Mouse (Mus musculus) left cerebral cortex, adult 11 months (tissue): ENCODE measurements around the gene Hspb2.

ENCODE experiments used
- DNase-seq: peaks from one replicate; pipeline ENCODE4 v3.0.0; 2022; ENCODE audit warnings: low spot score

The Hspb2 gene

DNA sequence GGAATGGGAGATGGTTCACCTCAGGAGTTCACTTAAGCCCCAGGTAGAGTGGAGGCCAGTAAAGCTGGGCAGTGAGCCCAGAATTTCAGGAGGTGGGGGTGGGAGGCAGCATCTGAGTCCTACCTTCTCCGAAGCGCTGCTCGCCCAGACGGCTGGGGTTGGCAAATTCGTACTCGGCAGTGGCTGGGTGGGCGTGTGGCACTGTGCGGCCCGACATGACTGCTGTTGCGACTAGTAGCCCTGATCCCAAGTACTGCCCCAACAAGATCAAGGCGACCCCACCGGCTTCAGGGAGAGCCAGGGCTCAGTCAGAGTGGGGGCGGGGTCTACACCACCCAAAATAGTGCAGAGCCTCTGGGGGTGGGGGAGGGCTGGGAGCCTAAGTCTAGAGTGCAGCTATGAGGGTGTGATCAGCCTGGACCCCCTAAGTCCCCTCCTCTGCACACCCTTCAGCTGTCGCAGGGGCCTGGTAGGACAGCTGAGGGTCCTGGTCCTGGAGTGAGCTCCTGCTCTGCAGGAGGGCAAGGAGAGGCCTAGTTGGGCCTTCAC, at the start of gene Hspb2:
Gene Hspb2 (minus strand): TSS at position 301 of the 549 bp plus-strand sequence.
- DNase-seq, result no peak

DNA sequence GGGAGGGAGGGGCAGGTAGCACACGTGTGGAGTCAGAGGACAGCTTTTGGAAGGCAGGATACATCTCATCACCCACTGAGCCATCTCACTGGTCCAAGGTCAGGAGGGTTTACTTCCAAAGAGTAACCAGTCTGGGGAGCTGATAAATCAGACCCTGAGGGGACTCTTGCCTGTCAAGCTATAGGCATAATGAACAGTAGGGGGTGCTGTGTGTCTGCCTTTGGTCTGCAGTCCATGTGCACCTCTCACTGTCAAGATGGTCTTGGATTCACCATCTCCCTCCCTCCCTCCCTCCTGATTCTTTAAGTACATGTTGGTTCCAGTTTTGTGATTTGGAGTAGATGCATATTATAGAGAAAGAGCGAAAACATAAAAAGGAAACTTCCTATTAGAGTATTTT, 48.8 kb upstream of the Hspb2 start:
- DNase-seq, result no peak

DNA sequence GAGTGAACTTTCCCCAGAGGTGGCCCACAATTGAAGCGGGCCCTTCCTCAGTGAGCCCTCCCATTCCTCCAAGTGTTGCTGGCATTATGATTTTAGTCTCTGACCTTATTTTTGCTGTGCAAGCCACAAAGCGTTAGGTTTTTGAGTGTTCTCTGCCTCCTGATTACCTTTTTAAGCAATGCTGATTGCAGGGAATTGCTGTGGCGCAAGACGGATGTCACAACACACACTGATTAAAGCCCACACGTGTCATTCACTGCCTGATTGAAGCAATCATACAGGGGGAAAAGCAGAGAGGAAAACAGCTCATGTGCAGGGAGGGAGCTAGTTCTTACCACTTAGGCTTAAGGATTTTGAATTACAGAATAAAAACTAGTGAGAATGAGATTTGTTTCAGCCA, 46.2 kb upstream of the Hspb2 start:
- no peak for DNase-seq

DNA sequence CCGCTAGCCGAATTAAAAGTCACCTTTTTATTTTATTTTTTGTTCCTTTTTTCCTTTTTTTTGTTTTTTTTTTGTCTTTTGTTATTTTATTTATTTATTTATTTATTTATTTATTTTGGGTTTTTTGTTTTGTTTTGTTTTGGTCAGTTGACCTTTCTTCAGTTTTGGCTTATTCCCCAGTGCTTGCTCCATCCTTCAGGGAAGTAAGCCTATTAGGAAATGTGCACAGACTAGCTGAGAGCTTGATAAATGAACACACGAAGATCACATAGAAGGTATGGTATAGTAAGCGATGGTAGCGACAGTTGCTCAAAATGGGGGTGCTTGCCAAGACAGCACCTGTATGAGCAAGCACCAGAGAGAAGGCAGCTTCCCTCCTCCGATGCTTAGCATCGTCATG, 45.5 kb upstream of the Hspb2 start:
- DNase-seq, result no peak

DNA sequence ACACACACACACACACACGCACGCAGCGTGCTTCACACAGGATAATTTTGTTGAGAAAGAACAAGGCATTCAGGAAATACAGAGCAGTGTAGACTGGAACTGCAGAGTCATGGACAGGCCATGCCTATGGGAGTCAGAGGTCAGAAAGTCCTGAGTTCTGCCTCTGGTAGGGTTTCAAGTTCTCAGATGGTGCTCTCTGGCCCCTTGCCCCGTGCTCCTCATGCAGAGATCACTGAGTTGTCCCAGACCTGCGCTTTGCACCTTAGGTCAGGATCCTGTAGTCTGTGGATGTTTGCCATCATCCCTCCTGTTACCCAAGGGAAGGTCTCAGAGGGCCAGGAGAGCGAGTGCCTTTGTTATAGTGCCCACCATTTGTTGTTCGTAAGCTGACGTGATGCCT, 44.6 kb upstream of the Hspb2 start:
- no peak for DNase-seq

DNA sequence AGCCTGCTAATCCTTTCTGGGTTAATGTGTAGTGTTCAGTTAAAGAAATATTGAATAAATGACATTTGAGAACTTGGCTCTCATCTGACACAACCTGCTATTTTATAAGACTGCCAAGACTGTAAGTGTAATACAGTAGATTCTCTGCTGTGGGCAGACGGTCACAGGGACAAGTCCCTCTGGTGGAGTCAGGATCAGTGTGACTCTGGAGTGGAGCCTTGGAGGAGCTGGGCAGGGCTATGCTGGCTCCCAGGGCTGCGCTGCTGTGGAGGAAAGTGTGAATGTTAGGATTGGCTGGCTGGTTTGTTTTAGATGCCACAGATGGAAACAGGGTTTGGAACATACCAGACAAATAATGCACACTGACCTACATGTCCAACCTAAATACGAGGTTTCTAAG, 43.1 kb upstream of the Hspb2 start:
- no peak for DNase-seq

DNA sequence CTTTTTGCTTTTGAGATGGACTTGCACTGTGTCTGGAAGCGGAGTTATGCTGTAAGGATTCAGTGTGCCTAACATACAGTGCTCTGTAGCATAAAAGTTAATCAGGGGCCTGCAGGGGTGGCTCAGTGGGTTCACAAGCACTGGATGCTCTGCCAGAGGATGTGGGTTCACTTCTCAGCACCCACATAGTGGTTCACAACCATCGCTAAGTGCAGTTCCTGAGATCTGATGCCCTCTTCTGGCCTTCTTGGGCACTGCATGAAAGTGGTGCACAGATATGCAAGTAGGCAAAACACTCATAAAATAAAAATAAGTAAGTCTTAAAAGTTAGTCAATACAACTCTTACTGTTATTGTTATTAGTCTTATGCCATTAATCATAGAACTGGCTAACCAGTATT, 30.0 kb upstream of the Hspb2 start:
- DNase-seq, result no peak

DNA sequence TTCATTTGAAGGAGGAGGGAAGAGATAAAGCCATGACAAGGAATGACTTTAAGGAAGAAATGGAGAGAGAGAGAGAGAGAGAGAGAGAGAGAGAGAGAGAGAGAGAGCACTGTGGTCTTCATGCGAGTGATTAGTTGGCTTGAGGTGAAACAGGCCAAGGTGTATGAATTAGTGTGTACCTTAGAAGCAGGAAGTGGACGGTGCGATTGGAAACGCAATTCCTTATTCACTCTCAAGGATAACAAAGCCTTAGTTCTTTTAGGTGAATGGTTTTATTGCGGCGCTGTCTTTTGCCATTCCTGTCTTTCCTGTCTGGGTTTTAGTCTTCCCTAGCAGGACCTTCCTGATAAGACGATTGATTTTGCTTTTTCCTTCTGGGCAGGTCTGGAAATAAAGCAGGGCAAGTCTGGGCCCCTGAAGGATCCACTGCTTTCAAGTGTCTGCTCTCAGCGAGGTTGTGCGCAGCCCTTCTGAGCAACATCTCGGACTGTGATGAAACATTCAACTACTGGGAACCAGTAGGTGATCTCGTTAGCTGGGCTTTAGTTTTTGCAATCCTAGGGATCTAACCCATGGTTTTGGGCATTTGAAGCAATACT, 24.1 kb upstream of the Hspb2 start:
- no peak for DNase-seq

DNA sequence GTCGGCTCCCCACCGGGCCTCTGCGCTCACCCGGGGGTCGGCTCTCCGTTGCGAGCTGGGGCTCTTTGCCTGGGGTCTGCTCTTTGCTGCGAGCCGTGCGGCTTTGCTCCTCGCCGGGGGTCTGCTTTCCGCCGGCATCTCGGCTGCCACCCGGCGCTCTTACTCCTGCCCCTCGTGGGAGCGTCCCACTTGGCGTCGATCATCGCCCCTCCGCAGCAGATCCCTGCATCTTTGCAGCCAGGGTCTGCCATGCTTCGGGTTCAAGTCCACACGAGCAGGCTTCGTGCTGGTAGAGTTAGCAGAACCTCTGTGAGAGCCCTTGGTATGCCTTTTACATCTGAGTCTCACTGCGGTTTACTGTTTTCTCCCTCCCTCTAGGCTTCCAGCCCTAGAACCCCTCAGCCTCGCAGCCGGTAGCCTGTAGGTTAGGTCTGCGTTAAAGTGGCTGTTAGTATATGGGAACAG, 23.5 kb upstream of the Hspb2 start:
- DNase-seq, result no peak

DNA sequence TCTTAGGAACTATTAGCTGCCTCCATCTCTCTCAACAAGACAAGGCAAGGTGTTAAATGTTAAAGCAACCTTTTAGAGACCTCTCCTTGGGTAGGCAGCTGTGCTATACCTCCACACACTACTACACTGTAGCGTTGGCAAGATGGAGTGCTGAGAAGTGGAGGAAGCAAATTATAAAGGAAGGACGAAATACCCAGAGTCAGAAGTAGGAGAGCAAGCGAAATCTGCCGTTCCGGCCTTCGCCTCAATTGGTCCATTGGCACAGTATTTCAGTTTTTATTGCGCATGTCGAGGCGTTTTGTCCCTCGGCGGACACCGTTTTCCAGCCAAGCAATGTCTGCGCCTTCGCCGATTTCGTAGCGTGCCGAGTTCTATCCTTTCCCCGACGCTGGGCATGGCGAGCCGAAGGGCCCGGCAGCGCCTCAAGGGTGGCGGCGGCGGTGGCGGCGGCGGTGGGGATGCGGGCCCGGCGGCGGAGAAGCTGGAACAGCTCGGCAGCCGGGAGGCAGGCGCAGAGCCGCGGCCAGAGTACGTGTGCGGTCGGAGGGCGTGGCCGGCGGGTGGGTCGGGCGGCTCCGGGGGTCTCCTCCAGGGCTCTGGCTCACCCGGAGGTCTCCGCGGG, 22.9 kb upstream of the Hspb2 start, which contains the start of the genes Alg9 and 1110032A03Rik:
Gene Alg9 (plus strand): TSS at position 29 of the 622 bp plus-strand sequence.
Gene 1110032A03Rik (minus strand): TSS at position 530 of the 622 bp plus-strand sequence.
- DNase-seq, result peak; percentile 72

DNA sequence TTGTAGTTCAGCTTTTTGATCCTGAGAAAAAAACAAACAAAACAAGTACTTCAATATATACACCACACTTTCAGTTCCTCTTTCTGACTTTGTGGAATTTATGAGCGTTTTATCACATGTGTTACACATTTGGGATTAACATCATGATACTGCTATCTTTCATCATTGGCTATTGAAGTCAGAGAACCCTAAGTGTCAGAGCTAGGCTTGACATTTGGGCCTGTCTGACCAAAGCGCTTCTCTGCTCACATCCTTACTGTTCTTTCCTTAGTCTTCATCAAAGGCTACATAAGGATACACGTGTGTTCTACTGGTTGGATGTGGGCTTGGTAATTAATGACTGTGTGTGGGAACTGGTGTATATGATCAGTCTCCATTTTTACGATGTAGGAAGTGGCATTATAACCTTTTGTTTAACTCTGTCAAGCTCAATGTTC, 21.9 kb upstream of the Hspb2 start:
- no peak for DNase-seq

DNA sequence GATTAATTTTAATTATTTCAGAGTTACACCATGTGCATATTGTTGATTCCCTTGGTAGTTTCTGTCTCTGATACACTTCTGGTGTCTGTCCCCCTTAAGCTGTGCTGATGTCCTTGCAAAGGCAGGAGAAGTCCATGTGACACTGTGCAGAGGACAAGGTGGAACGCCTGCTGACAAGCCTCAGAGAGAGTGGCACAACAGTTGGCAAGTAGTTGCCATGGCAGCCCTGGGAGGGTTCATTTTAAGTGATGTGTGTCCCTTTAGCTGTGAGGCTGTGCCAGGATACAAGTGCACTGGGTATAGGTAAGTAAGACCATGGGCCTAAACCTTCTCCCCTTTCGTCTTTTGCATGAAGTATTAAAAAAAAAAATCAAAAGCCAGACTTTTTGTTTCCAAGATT, 17.9 kb upstream of the Hspb2 start:
- DNase-seq, result no peak

DNA sequence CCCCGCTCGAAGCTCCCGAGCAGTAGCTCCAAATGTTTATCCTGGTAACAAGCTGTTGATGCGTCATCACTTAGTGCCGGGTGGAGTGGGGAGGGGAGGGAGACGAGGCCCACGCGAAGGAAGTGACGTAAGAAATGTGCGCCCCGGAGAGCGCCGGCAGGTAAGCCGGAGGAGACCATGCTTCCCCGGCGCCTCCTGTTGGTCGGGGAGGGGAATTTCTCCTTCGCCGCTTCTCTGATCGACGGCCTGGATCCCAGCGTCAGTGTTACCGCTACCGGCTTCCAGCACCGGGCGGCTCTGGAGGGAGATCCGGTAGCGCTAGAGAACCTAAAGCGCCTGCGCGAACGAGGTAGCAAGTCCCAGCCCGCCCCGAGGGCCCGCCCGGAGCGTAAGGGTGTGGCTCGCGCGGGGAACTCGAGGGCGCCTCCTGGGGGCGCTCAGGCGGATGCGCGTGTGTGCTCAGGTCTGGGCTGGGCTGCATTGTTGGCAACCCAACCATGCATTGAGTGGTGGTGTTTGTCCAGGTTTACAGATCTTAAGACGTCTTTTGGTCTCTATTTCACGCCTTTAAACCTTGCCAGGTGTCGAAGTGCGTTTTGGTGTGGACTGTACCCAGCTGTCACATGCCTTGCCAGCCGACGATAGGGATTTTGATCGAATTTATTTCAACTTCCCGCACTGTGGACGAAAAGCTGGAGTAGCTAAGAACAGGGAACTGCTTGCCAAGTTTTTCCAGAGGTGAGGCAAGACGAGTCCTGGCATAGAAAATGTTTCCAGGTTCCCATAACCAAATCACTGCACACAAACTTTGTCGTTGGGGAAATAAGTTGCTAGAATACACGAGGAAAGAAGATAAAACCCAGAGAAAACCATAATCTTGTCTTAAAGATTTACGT, 16.2 kb upstream of the Hspb2 start, which contains the start of gene Fdxacb1:
Gene Fdxacb1 (plus strand): TSS at position 130 of the 896 bp plus-strand sequence.
- peak; percentile 98 for DNase-seq

DNA sequence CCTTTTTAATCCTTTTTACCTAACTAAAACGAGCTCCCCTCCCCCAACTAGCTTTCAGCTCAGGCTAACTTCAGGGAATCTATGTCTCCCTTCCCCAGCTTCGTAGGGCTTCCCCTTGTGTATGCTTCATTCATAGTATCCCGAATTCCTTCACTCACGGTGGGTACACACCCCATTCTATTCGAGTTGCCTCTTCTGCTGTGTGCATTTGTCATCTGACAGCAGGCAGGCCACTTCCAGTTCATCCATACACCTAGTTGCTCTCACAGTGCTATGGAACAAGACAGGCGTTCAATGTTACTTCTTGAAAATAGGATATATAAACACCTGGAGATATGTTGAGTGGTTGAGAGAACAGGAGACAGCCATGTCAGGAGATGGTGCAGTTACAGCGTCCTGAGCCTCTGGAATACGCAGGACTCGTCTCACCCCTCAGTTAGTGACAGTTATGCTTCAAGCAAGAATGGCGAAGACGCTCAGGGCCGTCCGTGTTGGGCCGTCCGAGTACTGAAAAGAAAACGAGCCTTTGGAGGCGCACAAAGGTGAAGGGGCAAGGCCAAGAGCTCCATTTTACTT, 15.5 kb upstream of the Hspb2 start:
- DNase-seq, result no peak

DNA sequence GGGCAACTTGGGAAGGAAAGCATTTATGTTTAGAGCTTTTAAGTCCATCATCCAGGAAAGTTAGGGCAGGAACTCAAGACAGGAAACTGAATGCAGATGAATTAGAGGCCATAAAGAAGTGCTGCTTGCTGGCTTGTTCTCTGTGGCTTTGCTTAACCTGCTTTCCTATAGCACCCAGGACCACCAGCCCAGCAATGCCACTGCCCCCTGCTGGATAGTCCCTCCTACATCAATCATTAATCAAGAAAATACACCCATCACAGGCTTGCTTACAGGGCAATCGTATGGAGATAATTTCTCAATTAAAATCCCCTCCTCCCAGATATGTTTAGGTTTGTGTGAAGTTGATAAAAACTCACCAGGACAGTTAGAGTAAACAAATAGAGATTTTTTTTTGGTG, 11.2 kb upstream of the Hspb2 start:
- DNase-seq, result no peak

DNA sequence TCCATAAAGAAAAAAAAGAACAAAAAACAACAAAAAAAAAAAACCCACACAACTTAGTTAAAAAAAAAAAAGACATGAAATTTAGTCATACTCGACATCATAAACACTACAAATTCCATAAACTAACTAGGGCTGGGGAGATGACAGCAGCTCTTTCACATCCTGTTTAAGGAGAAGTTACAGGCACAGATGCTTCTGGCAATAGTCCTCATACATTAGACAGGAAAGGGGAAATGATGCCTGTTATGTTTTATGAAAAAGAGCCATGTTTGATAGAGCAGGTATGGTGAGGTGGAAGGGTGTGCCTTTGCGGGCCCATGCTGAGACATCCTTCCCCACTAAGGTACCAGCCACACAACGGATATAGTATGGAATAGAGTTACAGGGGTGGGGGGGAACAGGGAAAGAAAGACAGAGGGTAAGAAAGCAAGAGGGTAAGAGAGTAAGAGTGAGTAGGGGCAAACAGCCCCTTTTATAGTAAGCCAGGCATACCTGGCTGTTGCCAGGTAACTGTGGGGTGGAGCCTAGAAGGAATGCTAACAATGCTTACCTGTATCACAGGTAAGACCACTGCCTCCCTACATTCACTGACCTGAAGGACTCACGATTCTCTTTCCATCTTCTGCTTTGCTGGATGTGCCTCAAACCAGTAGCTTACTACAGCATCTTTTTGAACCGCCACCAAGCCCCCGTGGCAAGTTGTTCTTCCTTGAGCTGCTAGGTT, 9.5 kb upstream of the Hspb2 start:
- DNase-seq, result no peak

DNA sequence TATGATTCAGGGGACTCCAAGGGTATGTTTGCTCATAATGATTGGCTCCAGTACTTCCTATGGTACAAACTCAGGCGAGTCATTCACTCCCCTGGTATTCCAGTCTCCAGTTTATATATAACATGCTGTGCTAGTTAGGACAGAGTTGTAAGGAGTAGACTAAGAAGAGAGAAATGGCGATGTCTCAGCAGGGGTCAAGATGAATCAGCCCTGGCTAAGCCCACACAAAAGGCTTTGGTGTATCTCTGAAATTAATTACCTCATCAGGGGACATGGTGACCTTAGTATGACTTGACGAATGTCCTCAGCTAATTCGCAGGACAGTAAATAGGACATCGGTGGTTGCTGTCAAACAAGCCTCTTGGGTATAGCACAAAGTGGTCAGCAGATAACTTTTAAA, 4.6 kb upstream of the Hspb2 start:
- DNase-seq, result no peak

DNA sequence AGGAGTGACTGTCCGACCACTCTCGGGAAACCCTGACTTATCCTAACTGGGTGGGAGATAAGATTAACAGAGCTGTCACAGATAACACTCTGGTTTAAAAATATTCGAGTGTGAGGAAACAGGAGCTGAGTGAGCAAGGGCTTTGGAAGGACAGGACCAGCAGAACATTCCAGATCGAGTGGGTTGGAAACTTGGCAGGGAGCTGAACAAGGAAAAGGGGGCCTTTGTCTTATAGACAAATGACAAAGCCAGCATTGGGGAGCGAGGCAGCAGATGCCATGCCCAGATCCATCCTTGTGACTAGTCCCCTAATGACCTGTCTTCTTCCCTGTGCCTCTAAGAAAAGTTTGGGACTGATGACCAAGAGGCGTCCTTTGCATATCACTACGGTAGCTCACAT, 1.8 kb upstream of the Hspb2 start:
- DNase-seq, result no peak

DNA sequence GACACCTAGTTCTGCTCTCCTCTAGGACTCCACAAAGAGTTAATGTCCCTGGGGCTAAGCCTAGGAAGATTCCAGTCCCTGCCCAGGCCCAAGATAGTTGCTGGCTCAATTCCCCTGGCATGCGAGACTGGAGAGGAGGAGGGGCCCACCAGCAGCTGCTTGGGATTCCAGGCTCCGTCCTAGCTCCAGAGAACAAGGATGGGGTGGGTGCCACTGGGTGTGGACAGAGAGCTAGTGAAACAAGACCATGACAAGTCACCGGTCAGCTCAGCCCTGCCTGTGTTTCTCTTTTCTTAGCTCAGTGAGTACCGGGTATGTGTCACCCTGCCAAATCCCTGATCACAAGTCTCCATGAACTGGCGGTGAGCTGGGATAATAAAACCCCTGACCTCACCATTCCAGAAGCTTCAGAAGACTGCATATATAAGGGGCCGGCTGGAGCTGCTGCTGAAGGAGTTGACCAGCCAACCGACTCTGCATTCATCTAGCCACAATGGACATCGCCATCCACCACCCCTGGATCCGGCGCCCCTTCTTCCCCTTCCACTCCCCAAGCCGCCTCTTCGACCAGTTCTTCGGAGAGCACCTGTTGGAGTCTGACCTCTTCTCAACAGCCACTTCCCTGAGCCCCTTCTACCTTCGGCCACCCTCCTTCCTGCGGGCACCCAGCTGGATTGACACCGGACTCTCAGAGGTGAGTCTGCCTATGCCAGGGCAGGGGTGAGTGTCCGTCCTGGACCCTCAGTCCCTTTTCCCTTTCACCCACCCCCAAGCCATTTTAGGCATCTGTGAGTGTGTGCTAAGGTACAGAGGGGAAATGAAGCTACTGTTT, 846 bp upstream of the Hspb2 start:
- peak; percentile 61 for DNase-seq

DNA sequence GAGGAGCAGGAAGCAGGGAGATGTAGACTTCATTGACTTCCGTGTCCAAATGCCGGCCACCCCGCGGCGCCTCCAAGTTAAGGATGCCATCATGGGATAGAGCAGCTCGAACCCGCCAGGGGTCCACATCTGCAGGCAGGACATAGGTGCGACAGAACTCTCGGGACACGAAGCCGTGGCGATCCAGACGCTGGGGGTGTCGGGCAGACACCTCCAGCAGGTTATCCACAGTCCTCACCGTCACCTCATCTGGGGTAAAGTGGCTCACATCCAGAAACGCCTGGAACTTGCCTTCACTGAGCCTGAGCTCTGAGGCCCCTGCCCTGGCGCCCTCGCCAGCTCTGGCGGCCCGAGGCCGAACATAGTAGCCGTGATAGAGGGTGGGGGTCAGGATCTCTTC, 831 bp downstream of the Hspb2 start, which contains the start of gene Cryab:
Gene Cryab (plus strand): TSS at position 3 of the 400 bp plus-strand sequence.
- no peak for DNase-seq
